Mouse (Mus musculus) T-helper 17 cell (primary cell): Measurements from ENCODE around the gene Rbm4.
"Not testable (repeated sequence)": the region's sequence is repeated elsewhere in the genome, so short reads cannot be mapped to it uniquely, and the experiment has no call there.

Experiments
- in situ Hi-C, 2 experiments: fragments of 300-600 bp; cut with MboI, MseI; formaldehyde crosslinking; loops; 1 replicate in 1 of 2; 2 replicates in 1 of 2; pipeline ENCODE4 v1.15.1; 2025; ENCODE audit warnings: high pct_unique_total_duplicates in 2 of 2

The Rbm4 gene

DNA sequence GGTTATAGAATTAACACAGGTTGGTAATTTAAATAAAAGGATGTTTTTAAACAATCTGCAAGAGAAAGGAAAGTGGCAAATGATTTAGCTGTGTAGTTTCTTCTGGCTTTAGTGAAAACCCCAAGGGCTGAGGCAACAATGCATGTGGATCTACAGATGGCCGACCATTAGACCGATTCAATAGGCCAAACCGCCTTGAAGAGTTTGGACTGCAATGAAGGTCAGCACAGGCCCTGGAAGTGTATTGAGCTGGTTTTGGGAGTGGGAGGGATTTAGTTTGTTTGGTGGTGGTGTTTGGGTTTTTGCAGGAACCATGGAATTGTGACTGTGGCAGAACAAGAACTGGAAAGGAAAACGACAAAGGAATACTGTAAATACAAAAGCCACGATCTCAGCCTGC, 5.4 kb upstream of the Rbm4 start:
- in situ Hi-C loops = no loop called here

DNA sequence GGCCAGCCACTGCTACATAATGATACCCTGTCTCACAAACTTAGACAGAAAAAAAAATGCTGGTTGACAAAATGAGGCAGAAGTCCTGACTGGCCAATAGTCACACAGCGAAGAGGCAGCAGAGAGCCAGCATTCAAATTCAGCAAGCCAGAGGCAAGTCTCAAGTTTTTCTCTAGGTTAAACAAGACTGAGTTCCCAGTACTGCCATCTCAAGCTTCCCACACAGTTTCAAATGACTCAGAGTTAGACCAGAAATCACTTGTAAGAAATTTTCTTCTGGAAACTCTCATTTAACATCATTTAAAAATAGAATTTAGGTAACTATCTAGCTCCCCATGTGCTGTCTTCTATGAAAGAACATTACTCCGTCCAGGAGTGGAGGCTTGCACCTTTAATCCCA, 4.1 kb upstream of the Rbm4 start:
- in situ Hi-C loops = no loop called here

DNA sequence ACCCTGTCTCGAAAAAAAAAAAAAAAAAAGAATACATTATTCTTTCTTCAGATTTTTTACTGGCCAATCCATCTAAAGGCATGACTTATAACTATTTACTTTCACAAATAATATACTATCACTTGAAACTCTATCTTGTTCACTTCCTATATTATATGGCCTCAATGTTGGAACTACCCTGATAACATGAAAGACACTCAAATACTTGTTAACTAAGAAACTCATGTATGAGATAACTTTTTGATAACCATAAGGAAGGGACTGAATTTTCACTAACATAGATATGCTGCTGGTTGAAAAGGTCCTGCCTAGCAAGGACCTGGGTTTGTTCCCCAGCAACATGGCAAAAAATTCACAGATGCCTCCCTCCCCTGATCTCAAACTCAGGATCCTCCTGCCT, 2.2 kb upstream of the Rbm4 start:
- in situ Hi-C loops = no loop called here

DNA sequence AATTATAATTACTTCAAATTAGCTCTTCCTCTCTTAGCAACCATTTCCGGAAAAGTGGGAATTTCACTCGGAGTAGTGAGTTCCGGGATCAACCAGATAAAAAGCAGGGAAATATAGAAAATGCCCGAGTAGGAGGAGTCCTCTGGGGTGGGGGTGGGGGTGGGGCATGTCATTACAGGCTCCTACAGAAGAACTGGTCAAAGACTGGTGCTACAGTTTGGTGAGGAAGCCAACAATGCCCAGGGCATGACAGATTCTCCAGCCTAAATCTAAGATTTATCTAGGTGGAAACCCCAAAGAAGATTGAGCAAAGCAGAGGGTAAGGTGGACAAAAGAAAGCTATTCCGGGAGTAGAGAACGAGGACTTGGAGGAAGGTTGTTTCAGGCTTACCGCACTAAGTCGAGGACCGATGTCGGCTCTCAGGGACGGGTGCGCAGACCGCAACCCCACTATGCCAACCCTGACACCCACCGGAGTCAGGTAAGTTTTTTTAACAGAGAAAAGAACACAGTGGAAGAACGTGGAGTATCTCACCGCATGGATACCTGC, 345 bp downstream of the Rbm4 start:
- in situ Hi-C loops = loop anchor here (5.0 kb wide), 1 partner anchor 36 kb away; the partner anchor contains the start of gene Rbm4b (in 2 of the 2)

DNA sequence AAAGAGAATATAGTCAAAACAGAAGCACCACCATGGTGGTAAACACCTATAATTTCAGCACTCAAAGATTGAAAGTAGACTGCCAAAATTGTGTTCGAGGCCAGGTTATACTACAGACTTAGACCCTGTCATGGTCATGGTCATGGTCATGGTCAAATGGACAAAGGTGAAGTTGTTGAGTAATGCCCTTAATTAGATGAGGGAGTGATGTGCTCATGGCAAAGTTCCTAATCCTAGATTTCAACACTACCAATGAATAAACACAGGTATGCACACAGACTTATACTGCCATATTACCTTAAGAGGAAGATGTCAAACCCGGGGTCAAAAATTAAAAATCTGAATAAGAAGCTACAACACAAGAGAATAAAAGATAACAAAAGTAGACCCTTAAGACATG, 7.4 kb downstream of the Rbm4 start:
- in situ Hi-C loops = no loop called here

DNA sequence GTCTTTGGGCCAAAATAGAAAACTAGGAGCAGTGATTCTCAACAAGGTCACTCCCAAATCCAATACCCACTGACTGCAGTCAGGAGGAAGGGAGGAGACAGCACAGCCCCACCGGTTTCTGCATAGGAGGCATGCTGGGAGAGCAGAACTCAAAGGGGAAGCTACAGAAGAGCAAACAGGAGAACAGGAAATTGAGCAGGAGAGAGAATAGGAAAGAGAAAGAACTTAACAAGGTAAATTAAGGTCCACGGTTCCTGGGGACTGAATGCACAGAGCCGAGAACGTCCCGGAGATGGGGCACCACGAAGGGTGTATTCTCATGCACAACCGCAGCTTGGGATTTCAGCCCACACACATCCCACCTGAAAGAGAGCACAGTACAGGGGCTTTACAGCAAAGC, 8.5 kb downstream of the Rbm4 start:
- in situ Hi-C loops = no loop called here

DNA sequence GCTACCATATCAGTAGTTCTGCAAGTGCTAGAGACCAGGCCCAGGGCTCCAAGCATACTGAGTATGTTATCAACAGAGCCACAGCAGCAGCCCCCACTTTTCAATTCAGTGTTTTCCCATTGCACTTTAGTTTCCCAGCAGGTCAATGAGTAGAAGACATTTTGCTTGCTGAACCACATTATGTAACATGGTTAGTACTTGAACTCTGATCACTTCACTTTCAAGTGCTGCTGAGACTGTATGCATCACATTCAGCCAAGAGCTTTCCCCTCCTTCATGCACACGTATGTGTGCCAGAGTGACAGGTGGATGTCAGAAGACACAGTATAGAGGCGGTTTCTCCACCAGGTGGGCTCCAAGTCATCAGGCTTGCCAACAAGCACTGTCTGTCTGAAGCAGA, 10.8 kb downstream of the Rbm4 start:
- in situ Hi-C loops = no loop called here

DNA sequence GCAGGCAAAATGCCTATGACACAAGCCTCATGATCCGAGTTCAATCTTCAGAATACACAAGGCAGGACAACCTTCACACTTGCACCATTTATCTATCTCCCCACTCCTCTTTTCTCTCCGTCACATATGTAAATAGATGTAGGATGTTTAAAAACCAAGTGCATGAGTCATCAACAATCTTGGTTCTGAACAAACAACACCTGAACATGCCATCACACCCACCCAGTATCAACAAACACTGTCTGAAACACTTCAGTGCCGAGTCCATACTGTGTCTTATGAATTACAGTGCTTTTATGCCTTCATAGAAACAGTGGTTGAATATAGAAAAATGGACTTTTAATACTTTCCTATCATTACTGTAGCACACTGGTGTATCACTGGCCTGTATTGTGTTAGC, 20.9 kb downstream of the Rbm4 start:
- in situ Hi-C loops = no loop called here

DNA sequence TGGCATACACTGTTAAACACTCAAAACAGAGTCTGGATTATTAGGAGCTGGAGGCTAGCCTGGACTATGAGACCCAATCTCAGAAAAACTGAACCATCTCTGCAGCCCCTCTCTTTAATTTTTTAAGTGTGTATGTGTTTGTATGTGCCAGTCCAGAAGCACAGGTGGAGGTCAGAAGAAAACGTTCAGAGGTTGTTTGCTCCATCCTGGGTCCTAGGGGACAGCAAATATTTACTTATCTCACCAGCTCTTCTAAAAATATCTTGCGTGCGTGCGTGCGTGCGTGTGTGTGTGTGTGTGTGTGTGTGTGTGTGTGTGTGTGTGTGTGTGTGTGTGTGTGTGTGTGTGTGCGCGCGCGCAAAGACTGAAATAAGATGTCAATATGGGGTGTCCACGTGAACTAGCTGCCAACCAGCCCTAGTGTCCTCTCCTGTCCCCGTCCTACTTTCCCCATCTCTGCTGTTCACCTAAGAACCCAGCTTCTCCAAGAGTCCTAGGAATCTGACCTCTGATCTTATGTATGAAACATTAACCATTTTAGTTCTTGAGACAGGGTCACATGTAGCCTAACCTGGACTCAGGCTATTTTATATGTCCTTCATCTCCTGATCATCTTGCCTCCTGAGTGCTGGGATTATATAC, 26.1 kb downstream of the Rbm4 start:
- in situ Hi-C loops = no loop called here

DNA sequence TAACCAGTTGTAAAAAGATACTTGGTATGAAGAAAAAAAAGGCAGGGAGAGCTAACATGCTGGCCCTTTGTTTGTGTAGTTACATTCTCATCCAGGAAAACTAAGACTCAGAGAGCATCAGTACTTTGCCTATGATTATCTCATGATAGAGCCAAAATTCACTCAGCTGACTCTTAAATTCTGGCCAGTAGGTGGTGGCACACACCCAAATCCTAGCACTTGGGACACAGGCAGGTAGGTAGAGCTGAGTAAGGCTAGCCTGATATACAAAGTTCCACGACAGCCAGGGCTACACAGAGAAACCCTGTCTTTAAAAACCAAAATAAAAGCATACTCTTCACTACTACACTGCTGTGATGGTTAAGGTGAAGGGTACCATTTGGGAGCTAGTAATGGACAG, 30.8 kb downstream of the Rbm4 start:
- in situ Hi-C loops = no loop called here

DNA sequence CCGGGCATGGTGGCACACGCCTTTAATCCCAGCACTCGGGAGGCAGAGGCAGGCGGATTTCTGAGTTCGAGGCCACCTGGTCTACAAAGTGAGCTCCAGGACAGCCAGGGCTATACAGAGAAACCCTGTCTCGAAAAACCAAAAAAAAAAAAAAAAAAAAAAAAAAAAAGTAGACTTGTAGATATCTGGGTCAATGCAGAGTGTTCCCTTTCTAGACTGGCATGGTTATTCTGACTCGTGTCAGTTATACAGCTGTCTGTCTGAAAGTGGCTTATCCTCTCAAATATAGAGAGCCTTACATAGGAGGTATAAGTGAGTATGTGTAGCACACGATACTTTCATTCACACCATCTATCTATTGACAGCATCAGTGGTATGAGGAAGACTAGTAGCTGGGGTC, 33.2 kb downstream of the Rbm4 start:
- in situ Hi-C loops = not testable (repeated sequence)

DNA sequence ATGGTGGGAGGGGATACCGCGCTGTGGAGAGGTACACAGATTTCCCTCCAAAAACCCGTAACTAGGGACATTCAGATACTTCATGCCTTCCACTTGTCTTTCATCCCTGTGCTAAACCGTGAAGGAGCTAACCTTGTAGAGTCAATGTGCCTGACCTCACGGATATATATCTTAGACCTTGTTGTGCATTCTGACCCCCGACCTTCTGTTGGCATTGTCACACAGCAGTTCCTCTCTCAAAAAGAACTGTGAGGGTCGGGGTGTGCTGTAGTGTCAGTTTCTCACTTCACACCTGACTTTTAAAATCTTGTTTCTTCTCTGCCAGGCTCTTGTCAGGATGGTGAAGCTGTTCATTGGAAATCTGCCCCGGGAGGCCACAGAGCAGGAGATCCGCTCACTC, 36.8 kb downstream of the Rbm4 start:
- in situ Hi-C loops = loop anchor here (5.0 kb wide), 2 partner anchors 35 to 150 kb away; partner anchors contain the start of genes Rbm4 (in 2 of the 2) and Bbs1 (in 1 of the 2)

DNA sequence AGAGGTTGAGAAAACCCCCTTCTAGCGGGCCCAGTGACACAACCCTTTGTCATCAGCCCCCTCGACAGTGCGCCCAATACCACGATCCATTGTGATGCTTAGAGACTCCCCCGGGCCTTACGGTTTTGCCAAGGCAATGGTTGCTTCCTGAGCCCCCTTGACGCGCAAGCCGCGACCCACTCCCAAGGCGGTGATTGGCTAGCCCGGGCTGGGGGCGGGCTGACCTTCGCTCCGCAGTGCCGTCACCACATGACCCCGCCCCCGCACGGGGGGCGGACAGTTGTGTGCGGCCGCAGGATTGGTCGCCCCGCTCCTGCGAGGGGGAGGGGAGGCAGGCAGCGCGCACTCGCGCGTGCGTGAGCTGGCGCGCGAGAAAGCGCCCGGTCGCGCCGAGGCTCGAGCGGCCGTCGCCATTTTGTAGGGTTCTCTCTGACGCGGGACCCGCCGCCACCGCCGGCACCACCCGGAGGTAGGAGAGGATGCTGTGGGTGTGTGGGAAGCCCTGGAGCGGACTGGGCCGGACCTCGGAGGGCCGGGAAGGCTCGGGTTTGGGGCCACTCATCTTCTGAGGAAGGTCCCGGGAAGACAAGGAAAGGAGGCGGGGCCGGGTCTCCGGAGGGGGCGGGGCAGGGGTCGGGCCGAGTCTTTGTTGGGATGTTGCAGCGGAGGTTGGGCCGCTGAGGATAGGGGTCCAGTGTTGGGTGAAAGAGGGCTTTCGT, 37.3 kb downstream of the Rbm4 start, which contains the start of gene Rbm4b:
TSS of gene Rbm4b (plus strand) at position 305 of the 719 bp plus-strand sequence.
- in situ Hi-C loops = loop anchor here (5.0 kb wide), 2 partner anchors 36 to 151 kb away; partner anchors contain the start of genes Rbm4 (in 2 of the 2) and Bbs1 (in 1 of the 2)

DNA sequence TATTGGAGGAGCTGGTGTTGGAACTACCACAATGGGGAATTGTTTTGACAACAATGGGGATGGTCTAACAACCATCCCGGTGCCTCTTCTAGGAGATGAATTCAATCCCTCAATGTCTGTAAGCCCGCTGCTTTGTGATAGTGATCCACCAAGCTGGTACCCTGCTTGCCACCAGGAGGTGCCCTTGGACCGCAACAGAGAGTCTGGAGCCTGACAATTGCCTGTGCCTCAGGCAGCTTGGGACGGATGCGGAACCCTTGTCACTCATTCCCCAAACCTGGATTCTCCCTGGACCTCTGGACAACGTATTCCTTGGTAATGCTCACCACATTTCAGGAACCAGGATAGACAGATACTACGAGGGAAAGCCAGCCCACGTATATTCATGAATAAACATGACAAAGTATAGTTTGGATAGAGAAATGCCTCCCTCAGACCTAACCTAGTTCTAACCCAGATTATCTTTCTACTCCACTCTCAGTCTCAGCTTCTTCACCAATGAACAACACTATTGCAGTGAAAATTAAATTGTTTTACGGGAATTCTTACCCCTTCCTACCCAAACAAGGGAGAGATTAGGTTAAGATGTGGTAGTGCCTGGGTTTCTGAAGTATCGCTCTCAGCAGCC, 38.0 kb downstream of the Rbm4 start:
- in situ Hi-C loops = loop anchor here (5.0 kb wide), 2 partner anchors 37 to 152 kb away; partner anchors contain the start of genes Rbm4 (in 2 of the 2) and Bbs1 (in 1 of the 2)

DNA sequence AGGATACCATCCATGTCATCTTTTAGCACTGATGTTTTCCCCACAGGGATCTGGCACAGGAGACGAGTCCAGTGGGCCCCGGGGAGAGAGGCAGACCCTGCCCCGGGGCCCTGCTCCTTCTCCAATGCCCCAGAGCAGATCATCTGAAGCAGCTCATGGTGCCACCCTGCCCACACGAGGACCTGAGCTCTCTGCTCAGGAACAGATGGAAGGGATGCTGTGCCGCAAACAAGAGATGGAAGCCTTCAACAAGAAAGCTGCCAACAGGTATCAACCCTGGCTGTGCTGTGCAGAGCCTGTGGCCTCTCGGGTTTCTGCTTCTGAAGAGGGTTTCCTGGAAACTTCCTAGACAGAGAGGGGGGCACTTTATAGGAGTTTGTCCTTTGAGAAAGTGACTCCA, 43.7 kb downstream of the Rbm4 start:
- in situ Hi-C loops = no loop called here

DNA sequence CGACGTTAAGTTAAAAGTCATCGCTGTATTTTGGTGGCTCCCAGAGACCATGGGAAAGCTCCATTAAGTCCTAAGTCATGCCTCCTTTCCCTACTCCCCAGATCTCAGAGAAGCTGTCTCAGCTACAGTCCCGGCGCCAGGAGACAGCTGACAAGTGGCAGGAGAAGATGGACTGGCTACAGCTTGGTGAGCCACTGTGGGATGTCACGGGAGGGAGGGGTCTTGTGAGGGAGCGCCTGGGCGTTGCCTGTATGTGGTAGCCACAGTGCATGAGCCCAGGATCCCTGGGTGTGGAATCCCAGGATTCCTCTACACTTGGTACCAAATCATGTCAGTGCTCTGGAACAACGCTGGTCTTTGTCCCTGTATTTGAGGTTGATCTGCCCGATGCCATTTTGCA, 45.2 kb downstream of the Rbm4 start:
- in situ Hi-C loops = no loop called here

DNA sequence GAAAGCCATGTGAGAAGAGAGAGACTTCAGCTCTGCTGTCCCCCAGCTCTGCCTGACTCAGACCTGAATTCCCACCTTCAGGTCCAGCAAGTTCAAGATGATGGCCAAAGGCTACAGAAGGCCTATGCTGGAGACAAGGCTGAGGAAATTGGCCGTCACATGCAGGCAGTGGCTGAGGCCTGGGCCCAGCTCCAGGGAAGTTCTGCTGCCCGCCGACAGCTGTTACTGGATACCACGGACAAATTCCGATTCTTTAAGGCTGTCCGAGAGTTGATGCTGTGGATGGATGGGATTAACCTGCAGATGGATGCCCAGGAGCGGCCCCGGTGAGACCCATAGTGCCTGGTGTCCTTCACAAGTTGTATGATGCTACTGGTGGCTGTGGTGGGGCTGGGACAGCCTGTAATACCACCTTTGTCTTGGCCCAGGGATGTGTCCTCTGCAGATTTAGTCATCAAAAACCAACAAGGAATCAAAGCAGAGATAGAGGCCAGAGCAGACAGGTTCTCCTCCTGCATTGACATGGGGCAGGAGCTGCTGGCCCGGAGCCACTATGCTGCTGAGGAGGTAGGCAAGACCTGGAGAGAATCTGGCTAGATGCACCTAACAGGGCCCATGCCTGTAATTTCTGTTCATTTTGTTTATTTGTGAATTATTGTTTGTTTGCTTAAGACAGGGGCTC, 45.9 kb downstream of the Rbm4 start:
- in situ Hi-C loops = no loop called here

DNA sequence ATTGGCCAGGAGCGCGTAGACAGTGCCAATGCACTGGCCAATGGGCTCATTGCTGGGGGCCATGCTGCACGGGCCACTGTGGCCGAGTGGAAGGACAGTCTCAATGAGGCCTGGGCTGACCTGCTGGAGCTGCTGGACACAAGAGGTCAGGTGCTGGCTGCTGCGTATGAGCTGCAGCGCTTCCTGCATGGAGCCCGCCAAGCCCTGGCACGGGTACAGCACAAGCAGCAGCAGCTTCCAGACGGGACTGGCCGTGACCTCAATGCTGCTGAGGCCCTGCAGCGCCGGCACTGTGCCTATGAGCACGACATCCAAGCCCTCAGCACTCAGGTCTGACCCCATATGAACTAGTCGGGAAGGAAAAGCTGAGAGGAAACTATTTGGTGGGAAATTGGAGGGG, 47.1 kb downstream of the Rbm4 start:
- in situ Hi-C loops = no loop called here

DNA sequence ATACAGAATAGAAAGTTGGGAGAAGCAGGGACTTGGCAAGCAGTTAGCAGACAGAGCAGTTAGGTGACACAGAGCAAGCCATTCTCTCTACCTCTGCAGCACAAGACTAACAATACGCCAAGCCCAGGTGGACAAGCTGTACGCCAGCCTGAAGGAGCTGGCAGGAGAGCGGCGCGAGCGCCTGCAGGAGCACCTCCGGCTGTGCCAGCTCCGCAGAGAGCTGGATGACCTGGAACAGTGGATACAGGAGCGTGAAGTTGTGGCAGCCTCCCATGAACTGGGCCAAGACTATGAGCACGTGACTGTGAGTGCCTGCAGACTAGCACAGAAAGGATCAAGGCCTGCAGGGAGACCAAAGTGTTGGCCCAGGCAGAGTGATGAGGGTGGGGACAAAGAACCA, 48.0 kb downstream of the Rbm4 start:
- in situ Hi-C loops = no loop called here

DNA sequence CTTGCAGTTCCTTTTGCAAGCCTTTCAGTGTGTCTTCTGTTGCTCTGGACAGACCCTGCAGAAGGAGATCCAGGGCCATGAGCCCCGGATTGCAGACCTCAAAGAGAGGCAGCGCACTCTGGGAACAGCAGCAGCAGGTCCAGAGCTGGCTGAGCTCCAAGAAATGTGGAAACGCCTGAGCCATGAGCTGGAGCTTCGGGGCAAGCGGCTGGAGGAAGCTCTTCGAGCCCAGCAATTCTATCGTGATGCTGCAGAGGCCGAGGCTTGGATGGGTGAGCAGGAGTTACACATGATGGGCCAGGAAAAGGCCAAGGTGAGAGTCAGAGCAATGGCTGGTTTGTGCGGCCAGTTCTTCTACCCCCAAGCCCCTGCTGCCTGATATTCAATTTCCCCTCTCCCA, 48.6 kb downstream of the Rbm4 start:
- in situ Hi-C loops = no loop called here

DNA sequence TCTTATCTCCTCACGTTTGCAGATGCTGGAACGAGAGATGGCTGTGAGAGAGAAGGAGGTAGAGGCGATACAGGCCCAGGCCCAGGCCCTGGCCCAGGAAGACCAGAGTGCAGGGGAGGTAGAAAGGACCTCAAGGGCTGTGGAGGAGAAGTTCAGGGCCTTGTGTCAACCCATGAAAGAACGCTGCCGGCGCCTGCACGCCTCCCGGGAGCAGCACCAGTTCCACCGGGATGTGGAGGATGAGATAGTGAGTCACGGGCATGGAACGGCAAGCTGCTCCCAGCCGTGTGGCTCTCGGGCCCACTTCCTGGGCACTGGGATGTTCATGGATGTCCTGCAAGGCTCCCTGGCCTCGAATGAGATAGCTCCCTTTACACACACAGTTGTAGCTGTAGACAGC, 49.7 kb downstream of the Rbm4 start:
- in situ Hi-C loops = loop anchor here (5.0 kb wide), 1 partner anchor 97 kb away; no protein-coding TSS in a partner anchor

DNA sequence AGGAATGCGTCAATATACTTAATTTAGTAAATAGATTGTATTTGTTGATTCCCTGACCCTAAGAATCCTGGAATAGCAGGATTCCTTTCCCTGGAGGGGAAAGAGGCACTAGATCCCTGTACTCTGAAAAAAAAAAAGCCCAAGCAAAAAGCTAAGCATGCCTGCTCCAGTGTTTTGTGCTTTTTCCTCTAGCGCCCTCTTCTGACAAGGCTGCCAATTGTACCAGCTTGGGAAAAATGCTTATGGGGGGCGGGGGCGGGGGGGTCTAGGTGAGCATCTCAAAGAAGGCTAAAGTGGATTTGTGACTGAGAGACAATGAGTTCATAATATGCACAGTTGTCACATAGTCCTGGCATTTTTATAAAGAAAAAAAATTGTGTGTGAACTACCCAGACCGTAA, 50.2 kb downstream of the Rbm4 start:
- in situ Hi-C loops = loop anchor here (5.0 kb wide), 1 partner anchor 96 kb away; no protein-coding TSS in a partner anchor
